Mouse (Mus musculus) neutrophil, adult 5-6 weeks (primary cell): ENCODE data around the gene Prickle1. TPM values are rescaled to one million over a fixed set of nuclear protein-coding genes. Genes with fewer than 3 reads are reported as not detected.

Source experiments
- ATAC-seq: fragments of 151-379, 151-347 bp; 2 replicates; pipeline ENCODE4 v1.8.0; 2017; ENCODE audit warnings: mild to moderate bottlenecking, moderate TSS enrichment; ENCODE audit not compliant: insufficient number of reproducible peaks, poor library complexity, low FRiP score, severe bottlenecking; ENCODE audit errors: extremely low read depth
- total RNA-seq: library from RNA; stranded (forward); fragments of 200-1000 nt; gene quantifications from 2 replicates; pipeline ENCODE4 v1.2.3, GENCODE M21; 2017

The Prickle1 gene
- total RNA-seq, 1 experiment from 2014 or later = 0.23 TPM

DNA sequence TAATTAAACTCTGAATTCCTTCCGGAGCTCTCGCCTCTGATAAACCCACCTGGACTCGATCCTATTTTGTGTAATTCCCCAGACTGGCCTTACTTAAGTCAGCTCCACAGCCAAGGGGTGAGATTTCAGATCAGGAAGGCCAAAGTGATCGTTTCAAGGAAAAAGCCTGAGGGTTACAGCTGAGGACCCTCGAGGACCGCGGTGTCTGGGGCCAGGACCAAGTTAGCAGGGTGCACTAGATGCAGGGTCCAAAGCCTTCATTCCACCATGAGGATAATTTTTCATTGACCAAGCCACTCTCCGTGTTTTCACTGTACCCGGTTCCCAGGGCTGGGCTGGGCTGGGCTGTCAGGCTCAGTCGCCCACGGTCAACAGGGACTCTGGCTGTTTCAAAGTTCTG, 594 bp upstream of the Prickle1 start:
- no peak for ATAC-seq

DNA sequence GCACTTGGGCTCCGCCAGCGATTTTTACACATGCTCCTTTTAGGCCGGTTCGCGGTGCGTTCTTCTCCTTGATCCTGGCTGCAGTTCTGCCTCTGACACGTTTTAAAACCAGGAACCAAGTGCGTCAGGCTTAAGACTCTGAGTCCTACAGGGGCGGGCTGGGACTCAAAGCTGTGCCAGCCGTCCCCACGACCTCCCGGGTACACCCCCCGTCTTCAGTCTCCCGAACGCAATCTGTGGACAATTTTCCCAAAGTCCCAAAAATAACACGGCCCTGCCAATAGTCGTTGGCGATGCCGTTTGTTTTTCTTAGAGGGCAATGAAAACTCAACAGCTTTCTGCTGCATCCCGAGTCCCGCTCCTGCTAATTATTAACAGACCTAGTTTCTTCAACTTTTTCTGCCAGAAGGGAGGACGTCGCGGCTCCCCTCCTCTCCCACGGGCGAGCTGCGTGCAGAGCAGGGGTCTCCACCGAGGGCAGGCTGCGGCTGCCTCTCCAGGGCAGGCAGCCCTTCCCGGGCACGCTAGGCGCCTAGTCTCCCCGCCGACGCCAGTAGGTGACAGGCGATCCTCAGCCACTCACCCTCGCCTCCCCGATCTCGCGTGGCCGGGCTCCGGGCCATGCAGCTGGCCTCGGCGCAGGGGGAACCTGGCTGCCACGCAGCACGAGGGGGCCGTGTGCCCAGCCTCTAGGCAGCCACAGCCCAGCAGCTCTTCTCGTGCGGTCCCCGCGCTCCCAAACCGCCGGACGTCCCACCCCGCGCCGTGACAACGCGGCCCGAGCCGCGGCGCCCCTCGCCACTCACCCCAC, 598 bp downstream of the Prickle1 start:
- no peak for ATAC-seq

DNA sequence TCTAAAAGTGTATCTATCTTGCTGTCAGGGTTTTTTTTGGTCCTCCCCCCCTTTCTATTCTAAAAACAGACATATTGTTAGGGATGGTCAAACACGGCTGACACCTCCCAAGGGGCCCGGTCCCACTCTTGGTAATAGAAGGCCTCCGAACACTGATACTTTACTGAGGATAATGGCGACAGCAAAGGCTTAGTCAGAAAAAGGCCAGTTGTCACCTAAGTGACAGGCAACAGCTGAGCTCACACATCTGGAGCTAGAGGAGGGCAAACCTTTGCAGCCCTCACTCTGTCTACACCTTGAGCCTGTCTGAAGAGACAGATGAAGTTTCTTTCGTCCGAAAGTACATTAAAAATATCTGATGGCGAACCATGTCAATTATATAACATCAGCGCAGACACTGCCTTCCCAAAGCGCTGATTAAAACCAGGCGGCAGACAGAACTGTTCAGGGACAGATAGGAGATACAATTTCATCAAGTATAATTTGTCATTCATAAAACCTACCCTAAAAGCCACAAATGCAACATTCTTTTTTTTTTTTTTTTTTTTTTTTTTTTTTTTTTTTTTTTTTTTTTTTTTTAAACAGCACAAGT, 1.3 kb downstream of the Prickle1 start:
- no peak for ATAC-seq

DNA sequence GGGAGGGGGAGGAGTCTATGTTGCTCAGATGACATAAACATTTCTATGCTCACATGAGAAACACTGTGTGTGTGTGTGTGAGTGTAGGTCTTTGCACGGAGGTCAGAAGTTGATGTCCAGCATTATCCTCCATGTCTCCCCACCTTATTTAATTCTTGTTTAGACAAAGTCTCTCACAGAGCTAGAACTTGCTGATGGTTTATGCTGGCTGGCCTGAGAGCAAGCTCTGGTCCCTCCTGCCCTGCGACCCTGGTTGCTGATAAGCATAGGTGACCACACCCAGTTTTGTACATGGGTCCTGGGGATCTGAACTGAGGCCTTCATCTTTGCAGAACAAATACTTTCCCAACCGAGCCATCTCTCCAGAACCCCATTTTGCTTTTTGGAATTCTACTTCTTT, 3.1 kb downstream of the Prickle1 start:
- no peak for ATAC-seq

- ATAC-seq = no peak
Observed at GRCm38 (mm10) chr15:93591831-93592321, 3.8 kb downstream of the Prickle1 start.

GRCm38 (mm10) chr15:93591371-93591770, 4.3 kb downstream of the Prickle1 start:
- no peak for ATAC-seq

DNA sequence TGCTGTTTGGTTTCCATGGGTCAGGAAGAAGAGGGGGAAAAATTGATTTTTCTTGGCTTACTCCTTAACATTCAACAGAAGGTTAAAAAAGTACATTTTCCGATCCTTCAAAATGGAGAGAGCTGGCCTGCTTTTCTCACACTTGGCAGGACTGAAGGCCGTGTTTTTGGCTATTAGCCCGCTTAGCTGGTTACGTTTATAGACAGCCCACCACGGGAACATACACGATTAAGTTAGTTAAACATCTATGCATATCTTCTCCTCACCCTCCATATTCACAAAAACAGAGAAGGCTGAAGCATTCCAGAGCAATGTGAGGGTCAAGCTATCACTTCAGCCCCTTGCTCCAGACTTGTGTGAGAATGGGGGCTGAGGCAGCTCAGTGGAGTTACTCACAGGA, 7.3 kb downstream of the Prickle1 start:
- no peak for ATAC-seq

DNA sequence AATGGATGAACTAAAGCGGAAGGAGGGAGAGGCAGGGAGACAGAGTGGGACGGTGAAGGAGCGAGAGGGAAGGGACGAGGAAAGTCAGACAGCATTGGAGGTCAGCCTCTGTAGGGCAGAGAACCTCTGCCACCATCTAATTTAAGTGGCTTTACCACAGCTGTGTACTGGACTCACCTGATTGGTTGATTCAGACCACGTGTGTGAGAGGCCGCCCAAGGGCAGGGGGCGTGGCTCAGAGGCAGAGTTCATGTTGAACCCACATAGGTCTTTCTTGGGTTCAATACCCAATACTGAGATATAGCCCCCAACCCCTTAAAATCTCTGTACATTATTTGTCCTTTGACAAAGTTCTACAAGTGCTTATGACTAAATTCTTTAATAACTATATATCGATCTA, 8.0 kb downstream of the Prickle1 start:
- ATAC-seq = no peak

- ATAC-seq = no peak
Observed at GRCm38 (mm10) chr15:93583051-93583450, 12.6 kb downstream of the Prickle1 start.

GRCm38 (mm10) chr15:93581736-93582135, 14.0 kb downstream of the Prickle1 start:
- no peak for ATAC-seq

GRCm38 (mm10) chr15:93579899-93580298, 15.8 kb downstream of the Prickle1 start:
- ATAC-seq = no peak

- no peak for ATAC-seq
Observed at GRCm38 (mm10) chr15:93579100-93579499, 16.6 kb downstream of the Prickle1 start.

GRCm38 (mm10) chr15:93576361-93576760, 19.3 kb downstream of the Prickle1 start:
- ATAC-seq = no peak

DNA sequence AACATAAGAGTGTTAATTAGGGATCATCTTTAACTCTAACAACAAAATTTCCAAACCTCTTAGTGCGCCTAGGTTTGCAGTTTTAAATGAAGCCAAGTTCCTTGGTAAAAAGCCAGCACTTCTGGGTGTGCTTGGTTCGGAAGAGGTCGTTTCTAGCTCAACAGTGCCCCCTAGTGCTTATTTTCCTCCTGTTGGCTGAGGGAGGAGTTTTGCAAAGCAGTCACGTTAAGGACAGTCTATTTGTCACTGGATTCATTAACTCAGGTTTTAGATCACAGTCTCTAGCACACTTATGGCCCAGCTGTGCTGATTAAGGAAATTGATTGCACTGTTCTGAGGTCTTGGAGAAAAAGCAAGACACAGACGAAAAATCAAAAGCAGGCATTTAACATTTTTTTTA, 19.8 kb downstream of the Prickle1 start:
- no peak for ATAC-seq

DNA sequence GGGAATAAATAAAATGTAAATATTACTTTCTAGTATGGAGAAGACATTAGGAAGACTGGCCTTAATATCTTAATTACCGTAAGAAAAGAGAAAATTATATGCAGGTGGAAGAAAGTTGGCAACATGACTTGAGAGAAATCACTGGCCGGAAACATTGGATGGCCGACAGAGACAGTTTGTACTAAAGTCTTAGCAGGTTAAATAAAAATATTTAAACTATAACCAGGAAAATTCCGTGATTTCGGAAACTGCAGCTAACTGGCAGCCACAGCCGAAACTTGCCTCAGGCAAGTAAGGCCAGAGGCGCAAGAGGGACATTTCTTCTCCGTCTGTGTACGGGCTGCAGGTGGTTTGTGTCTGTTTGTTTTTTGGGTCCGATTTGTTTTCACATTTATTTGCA, 22.8 kb downstream of the Prickle1 start:
- no peak for ATAC-seq

- ATAC-seq = no peak
Observed at GRCm38 (mm10) chr15:93570881-93571495, 24.7 kb downstream of the Prickle1 start.

DNA sequence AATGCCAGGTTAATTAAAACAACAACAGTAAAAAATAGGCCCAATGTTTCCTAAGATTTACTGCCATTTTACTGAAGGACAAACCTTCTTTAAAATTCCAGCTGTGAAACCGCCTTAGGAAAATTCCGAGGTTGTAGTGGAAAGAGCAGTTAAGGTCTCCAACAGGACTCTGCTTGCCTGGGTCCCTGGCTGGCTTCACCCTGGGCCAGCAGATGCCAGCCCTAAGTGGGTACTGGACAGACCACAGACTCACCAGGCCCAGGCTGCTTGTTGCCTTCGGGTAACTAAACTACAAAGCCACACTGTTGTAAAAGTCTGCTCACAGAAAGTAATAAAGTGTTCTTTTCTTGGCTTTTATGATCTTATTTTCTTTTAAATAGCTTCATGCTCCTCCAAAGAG, 26.8 kb downstream of the Prickle1 start:
- ATAC-seq = no peak

DNA sequence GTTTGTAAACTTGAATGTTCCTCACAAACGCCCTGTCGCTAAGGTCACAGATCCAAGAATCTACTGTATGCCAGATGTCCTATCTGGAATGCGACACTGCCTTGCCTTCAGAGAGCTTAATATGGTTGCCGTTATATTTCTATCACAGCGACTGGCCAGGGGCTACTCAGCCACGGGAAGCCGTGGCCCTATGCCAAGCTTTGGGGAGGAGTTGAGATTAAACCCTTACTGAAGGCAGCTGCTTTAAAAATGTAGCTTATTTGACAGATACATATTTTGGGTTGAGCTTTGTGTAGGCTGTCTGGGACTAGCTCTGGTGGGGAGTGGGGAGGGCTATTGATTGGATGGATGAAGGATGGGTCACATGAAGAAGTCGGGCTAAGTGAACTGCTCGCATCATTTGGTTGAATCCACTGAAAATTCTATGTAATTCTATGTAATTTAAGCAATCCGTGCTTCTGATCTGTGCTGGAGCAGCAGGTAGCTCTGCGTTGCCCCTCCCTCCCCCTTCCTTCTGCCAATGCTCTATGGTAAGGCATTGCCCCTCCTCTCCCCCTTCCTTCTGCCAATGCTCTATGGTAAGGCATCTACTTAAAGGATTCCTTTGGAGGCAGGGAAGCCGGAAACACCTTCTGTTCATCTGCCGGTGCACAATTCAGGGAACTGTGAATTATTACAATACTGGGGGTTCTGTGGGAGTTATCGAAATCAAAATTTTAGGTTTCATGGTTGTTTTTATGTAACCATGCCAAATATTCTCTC, 28.0 kb downstream of the Prickle1 start:
- ATAC-seq = no peak

GRCm38 (mm10) chr15:93563491-93563890, 32.2 kb downstream of the Prickle1 start:
- ATAC-seq = no peak
